Mouse (Mus musculus) layer of hippocampus, postnatal 14 days (tissue): Measurements from ENCODE around the gene Trim38. TPM values are rescaled to one million over a fixed set of nuclear protein-coding genes. Genes with fewer than 3 reads are reported as not detected.
"Not testable (repeated sequence)": the region's sequence is repeated elsewhere in the genome, so short reads cannot be mapped to it uniquely, and the experiment has no call there.

Experiments used
- DNase-seq, 2 experiments: peaks; one replicate each; pipeline ENCODE4 v3.0.0; 2021 to 2022; ENCODE audit warnings: low spot score in 2 of 2, mixed read lengths in 1 of 2
- long read RNA-seq, 2 experiments: library from polyadenylated mRNA; stranded (forward); transcript quantifications; one replicate each; pipeline ENCODE4 v2.0.0; 2021
- total RNA-seq, 2 experiments: library from RNA; stranded (reverse); gene quantifications; 2 replicates each; pipeline ENCODE4 v1.2.3; 2021

The Trim38 gene
- total RNA-seq = not detected
- long read RNA-seq, experiment 1 = 0 reads
- long read RNA-seq, experiment 2 = 0 reads

- DNase-seq = not testable (repeated sequence)
These were observed at the start of gene Trim38 for GRCm38 (mm10) chr13:23769613-23770012. Gene Trim38, plus strand, starts transcription at chr13:23769913.

- no peak for DNase-seq
These were observed 45.5 kb upstream of the Trim38 start for GRCm38 (mm10) chr13:23724239-23724638.

- no peak for DNase-seq
These were observed 44.5 kb upstream of the Trim38 start for GRCm38 (mm10) chr13:23725213-23725612.

- no peak for DNase-seq
These were observed 41.1 kb upstream of the Trim38 start for GRCm38 (mm10) chr13:23728472-23729191.

- no peak for DNase-seq
These were observed 40.6 kb upstream of the Trim38 start for GRCm38 (mm10) chr13:23729192-23729525.

- DNase-seq = no peak
These were observed 40.0 kb upstream of the Trim38 start for GRCm38 (mm10) chr13:23729706-23730105.

GRCm38 (mm10) chr13:23730479-23730878 is 39.2 kb upstream of the Trim38 start:
- no peak for DNase-seq

- no peak for DNase-seq
These were observed 37.4 kb upstream of the Trim38 start for GRCm38 (mm10) chr13:23732156-23732804.

GRCm38 (mm10) chr13:23737091-23737490 is 32.6 kb upstream of the Trim38 start:
- no peak for DNase-seq

- no peak for DNase-seq
These were observed 31.7 kb upstream of the Trim38 start for GRCm38 (mm10) chr13:23738041-23738440.

- peak; percentile 88 for DNase-seq
These were observed 31.0 kb upstream of the Trim38 start, which contains the start of gene Hist1h1c for GRCm38 (mm10) chr13:23738677-23739068. Gene Hist1h1c, plus strand, starts transcription at chr13:23738808.

- DNase-seq = peak; percentile 90 to 97
These were observed 30.4 kb upstream of the Trim38 start for GRCm38 (mm10) chr13:23739069-23739921.

- no peak for DNase-seq
These were observed 29.8 kb upstream of the Trim38 start for GRCm38 (mm10) chr13:23739922-23740252.

- no peak for DNase-seq
These were observed 29.4 kb upstream of the Trim38 start for GRCm38 (mm10) chr13:23740256-23740840.

GRCm38 (mm10) chr13:23740910-23741309 is 28.8 kb upstream of the Trim38 start:
- no peak for DNase-seq

- DNase-seq = no peak
These were observed 27.7 kb upstream of the Trim38 start for GRCm38 (mm10) chr13:23742007-23742406.

GRCm38 (mm10) chr13:23743215-23743614 is 26.5 kb upstream of the Trim38 start:
- DNase-seq = no peak

GRCm38 (mm10) chr13:23743963-23744362 is 25.8 kb upstream of the Trim38 start:
- no peak for DNase-seq

- DNase-seq = no peak
These were observed 25.0 kb upstream of the Trim38 start for GRCm38 (mm10) chr13:23744421-23745380.
